Mouse (Mus musculus) 3T3-L1 (cell line): Measurements from ENCODE around the gene Myo15.
"Not testable (repeated sequence)": the region's sequence is repeated elsewhere in the genome, so short reads cannot be mapped to it uniquely, and the experiment has no call there.

ENCODE experiments used
- DNase-seq: peaks from one replicate; pipeline ENCODE4 v3.0.0-alpha.2; 2015; ENCODE audit warnings: low read depth, low spot score

The Myo15 gene

GRCm38 (mm10) chr11:60548112-60548511 is 79.0 kb downstream of the Myo15 start:
- DNase-seq, result no peak

DNA sequence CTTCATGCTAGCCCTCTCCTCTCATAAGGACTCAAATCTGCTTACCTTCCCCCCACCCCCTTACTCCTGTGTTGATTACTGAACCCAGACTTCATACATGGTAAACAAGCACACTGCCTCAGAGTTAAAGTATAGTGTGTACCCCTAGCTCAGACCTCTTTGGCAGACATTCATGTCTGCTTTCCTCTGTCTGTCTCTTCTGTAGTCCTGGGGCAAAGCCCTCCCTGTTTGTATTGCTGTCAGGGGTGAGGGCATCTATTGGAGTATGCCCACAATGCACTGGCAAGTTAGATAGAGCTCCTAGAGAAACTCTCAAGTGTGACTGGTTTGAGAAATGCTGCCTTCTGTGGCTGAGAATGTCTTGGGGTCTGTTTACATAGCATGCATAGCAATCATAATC is 84.0 kb downstream of the Myo15 start:
- DNase-seq, result no peak

DNA sequence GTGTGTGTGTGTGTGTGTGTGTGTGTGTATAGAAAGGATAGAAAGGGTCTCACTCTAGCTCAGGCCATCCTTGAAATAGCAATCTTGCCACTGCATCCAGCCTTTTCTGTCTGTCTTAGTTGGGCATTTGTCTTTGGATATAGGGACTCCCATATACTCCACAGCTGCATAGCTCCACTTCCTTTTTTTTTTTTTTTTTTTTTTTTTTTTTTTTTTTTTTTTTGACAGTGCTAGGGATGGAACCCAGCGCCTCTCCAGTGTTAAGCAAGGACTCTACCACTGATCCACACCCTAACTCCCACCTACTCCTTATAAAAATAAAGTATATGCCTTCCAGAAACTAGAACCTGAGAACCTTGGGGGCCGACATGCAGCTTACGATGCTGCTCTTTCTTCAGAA is 88.5 kb downstream of the Myo15 start:
- DNase-seq, result no peak

- peak; percentile 76 for DNase-seq
Measured at GRCm38 (mm10) chr11:60559342-60559741, 90.2 kb downstream of the Myo15 start.

- DNase-seq, result not testable (repeated sequence)
Measured at GRCm38 (mm10) chr11:60574006-60574405, 104.9 kb downstream of the Myo15 start.
